Mouse (Mus musculus): ENCODE data around the gene Fgfr2. TPM values are rescaled to one million over a fixed set of nuclear protein-coding genes. Genes with fewer than 3 reads are reported as not detected.

Fgfr2 gene
- polyA plus RNA-seq, 1 experiment: 0.17 TPM

DNA sequence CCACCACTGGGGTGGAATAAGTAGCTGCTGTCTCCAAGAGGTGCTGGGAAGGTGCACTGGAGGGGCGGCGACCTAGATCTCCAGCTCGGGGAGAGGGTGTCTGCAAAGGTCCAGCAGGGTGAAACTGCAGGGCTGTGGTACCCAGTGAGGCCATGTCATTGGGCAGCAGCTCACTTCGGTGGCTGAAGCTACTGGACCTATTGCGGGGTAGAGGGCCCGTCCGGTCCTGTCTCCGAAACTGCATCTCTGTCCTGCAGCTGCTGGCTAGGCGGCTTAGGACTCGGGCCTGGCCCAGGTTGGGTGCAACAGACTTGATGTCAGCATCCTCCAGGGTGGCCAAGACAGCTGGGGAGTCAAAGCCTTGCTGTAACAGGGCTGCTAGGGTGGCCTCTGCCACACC, 109.2 kb downstream of the Fgfr2 start:
- Histone ChIP-seq H3K4me2 (ENCODE audit: low read depth) (no peak overlapping the region), H3K4me3 (no peak overlapping the region), H3K36me3 (ENCODE audit: control insufficient read depth, insufficient read depth) (no peaks in the 10 kb centered on the region), H3ac (ENCODE audit: control insufficient read depth, insufficient read length) (no peak overlapping the region), H3K27me3 (ENCODE audit: control insufficient read depth, insufficient read depth, insufficient read length) (no peaks in the 10 kb centered on the region), H3K79me2 (ENCODE audit: control insufficient read depth, insufficient read depth) (peaks cover 25% of the 10 kb centered on the region)
- TF ChIP-seq MYOD1 (IDR thresholded peaks at IDR 0.05; ENCODE audit: control insufficient read depth in 1 of 3, insufficient read length in 2 of 3, low read depth in 2 of 3) (no peak), POLR2AphosphoS2 (IDR thresholded peaks at IDR 0.05; ENCODE audit: insufficient read length, low read depth) (no peak), E2F4 (IDR thresholded peaks at IDR 0.05; ENCODE audit: insufficient read depth) (no peak), USF1 (IDR thresholded peaks at IDR 0.05; ENCODE audit: low read depth) (no peak), TCF12 (IDR thresholded peaks at IDR 0.05; ENCODE audit: insufficient read depth, poor library complexity, severe bottlenecking) (no peak), MAX (IDR thresholded peaks at IDR 0.05; ENCODE audit: low read depth) (no peak), CEBPB (IDR thresholded peaks at IDR 0.05; ENCODE audit: insufficient read depth, poor library complexity, severe bottlenecking) (no peak), TCF3 (IDR thresholded peaks at IDR 0.05; ENCODE audit: insufficient read length, low read depth) (no peak)

DNA sequence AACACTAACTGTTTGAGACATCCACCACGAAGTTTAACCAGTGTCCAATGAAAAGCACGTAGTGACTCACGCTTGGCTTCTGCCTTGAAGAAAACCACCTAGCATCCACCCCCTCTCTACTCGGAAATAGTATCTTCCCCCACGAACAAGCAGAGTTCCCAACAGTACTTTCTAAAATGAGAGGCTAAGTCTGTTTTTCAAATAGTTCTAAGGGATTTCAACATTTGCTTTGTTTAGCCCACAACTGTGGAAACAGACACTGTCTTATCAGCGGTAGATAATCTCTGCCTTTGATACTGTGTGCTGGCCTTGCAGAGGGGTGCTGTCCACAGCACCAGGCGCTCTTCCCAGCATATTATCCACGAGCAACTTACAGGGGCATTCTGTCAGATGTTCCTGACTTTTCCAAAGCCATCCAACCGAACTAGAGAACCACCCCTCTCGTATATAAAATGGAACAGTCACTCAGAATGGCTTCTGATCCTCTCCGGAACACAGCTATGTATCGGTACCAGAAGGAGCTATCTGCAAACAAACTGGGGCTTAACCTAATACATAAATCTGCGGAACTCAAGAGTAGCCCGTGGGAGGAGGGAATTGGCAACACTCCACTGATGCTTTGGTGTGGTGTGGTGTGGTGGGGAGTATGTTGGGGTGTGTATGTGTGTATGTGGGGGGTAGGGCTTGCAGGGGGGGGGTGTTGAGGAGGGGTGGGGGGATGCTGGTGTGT, 110.3 kb downstream of the Fgfr2 start:
- TF ChIP-seq TCF12 (IDR thresholded peaks at IDR 0.05; ENCODE audit: insufficient read depth, poor library complexity, severe bottlenecking) (no peak), REST (IDR thresholded peaks at IDR 0.05; ENCODE audit: insufficient read depth, insufficient read length) (peak; percentile 14)
- no peak overlapping the region for H3K4me3 ChIP-seq
- H3K79me2 ChIP-seq (ENCODE audit: control insufficient read depth, insufficient read depth): peaks cover 23% of the 10 kb centered on the region
- no peaks in the 10 kb centered on the region for H3K27me3 ChIP-seq (ENCODE audit: control insufficient read depth, insufficient read depth, insufficient read length)
- H3ac ChIP-seq (ENCODE audit: control insufficient read depth, insufficient read length): no peak overlapping the region
- peak overlapping the region; percentile 58 for H3K4me2 ChIP-seq (ENCODE audit: low read depth)
- H3K36me3 ChIP-seq (ENCODE audit: control insufficient read depth, insufficient read depth): no peaks in the 10 kb centered on the region

DNA sequence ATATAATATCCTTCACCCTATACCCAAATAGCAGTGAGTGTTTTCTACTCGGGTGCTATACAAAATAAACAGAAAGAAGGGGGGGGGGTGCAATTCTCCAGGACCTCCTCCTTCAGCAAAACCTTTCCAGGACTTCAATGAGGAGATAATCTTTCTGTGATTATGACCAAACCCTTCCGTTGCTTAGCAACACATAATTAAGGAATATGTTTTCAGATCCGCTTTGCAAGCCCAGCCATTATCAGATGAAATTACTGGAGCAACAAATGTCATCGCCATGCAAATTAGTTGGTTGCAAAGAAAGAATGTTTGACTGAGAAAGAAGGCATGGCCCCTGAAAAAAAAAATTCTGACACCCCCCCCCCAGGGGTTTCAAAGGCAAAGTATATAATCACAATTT, 111.5 kb downstream of the Fgfr2 start:
- no peak overlapping the region for H3K4me3 ChIP-seq
- H3K27me3 ChIP-seq (ENCODE audit: control insufficient read depth, insufficient read depth, insufficient read length): no peaks in the 10 kb centered on the region
- TF ChIP-seq REST (IDR thresholded peaks at IDR 0.05; ENCODE audit: insufficient read depth, insufficient read length) (no peak), MAX (IDR thresholded peaks at IDR 0.05; ENCODE audit: low read depth) (no peak), E2F4 (IDR thresholded peaks at IDR 0.05; ENCODE audit: insufficient read depth) (no peak)
- peak overlapping the region; percentile 30 for H3K4me2 ChIP-seq (ENCODE audit: low read depth)
- H3K79me2 ChIP-seq (ENCODE audit: control insufficient read depth, insufficient read depth): peaks cover 25% of the 10 kb centered on the region
- no peaks in the 10 kb centered on the region for H3K36me3 ChIP-seq (ENCODE audit: control insufficient read depth, insufficient read depth)
- H3ac ChIP-seq (ENCODE audit: control insufficient read depth, insufficient read length): no peak overlapping the region

DNA sequence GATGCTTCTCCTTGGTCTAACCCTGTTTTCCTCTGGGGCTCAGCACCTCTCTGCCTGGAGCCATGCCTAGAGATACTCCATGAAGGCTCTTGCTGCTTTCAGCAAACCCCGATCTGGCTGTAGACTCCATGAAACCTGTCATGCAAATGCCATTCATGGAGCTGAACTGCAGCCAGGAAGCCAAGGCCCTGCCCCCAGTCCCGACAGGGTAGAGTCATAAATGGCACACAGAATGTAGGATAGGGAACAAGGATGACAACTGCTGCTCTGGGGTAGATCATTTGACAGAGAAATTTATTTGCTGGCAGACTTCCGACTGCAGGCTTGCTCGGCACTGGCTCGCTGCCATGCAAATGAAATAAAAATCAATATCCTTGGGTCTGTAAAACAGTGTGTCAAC, 112.0 kb downstream of the Fgfr2 start:
- peak overlapping the region; percentile 30 for H3K4me2 ChIP-seq (ENCODE audit: low read depth)
- H3K4me3 ChIP-seq: no peak overlapping the region
- no peaks in the 10 kb centered on the region for H3K36me3 ChIP-seq (ENCODE audit: control insufficient read depth, insufficient read depth)
- TF ChIP-seq USF1 (IDR thresholded peaks at IDR 0.05; ENCODE audit: low read depth) (no peak), E2F4 (IDR thresholded peaks at IDR 0.05; ENCODE audit: insufficient read depth) (no peak), SRF (IDR thresholded peaks at IDR 0.05; ENCODE audit: control insufficient read depth, insufficient read length, low read depth) (no peak), MAX (IDR thresholded peaks at IDR 0.05; ENCODE audit: low read depth) (no peak), POLR2A (IDR thresholded peaks at IDR 0.05; ENCODE audit: insufficient read length, low read depth) (no peak), TCF3 (IDR thresholded peaks at IDR 0.05; ENCODE audit: insufficient read length, low read depth) (no peak), POLR2AphosphoS2 (IDR thresholded peaks at IDR 0.05; ENCODE audit: insufficient read length, low read depth) (no peak), MYOD1 (IDR thresholded peaks at IDR 0.05; ENCODE audit: control insufficient read depth in 1 of 3, insufficient read length in 2 of 3, low read depth in 2 of 3) (no peak), REST (IDR thresholded peaks at IDR 0.05; ENCODE audit: insufficient read depth, insufficient read length) (no peak), MYOG (IDR thresholded peaks at IDR 0.05; ENCODE audit: control insufficient read depth in 1 of 3, insufficient read depth in 1 of 3, insufficient read length in 2 of 3, low read depth in 2 of 3) (no peak), TCF12 (IDR thresholded peaks at IDR 0.05; ENCODE audit: insufficient read depth, poor library complexity, severe bottlenecking) (no peak), CEBPB (IDR thresholded peaks at IDR 0.05; ENCODE audit: insufficient read depth, poor library complexity, severe bottlenecking) (no peak)
- peaks cover 25% of the 10 kb centered on the region for H3K79me2 ChIP-seq (ENCODE audit: control insufficient read depth, insufficient read depth)
- H3K27me3 ChIP-seq (ENCODE audit: control insufficient read depth, insufficient read depth, insufficient read length): no peaks in the 10 kb centered on the region
- H3ac ChIP-seq (ENCODE audit: control insufficient read depth, insufficient read length): no peak overlapping the region

DNA sequence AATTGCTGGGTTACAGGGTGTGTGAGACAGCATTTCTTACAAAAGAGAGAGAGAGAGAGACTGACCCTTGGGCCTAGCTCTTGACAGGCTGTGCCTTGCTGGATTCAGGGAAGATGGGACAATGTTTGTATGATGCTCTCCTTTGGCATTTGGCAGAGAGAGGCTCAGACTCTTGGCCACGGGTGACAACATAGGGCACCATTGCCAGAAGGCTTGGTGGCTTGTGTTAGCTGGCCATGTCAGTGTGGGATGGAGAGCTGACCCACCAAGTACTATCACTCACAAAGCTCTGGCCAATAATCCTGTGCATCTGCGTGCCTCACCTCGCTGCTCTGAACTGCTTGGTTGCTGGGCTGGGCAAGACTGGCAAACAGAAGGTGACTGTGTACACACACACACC, 112.7 kb downstream of the Fgfr2 start:
- H3ac ChIP-seq (ENCODE audit: control insufficient read depth, insufficient read length): no peak overlapping the region
- no peaks in the 10 kb centered on the region for H3K36me3 ChIP-seq (ENCODE audit: control insufficient read depth, insufficient read depth)
- no peak overlapping the region for H3K4me2 ChIP-seq (ENCODE audit: low read depth)
- TF ChIP-seq TCF12 (IDR thresholded peaks at IDR 0.05; ENCODE audit: insufficient read depth, poor library complexity, severe bottlenecking) (no peak), POLR2A (IDR thresholded peaks at IDR 0.05; ENCODE audit: insufficient read length, low read depth) (no peak), MYOG (IDR thresholded peaks at IDR 0.05; ENCODE audit: control insufficient read depth in 1 of 3, insufficient read depth in 1 of 3, insufficient read length in 2 of 3, low read depth in 2 of 3) (no peak), MAX (IDR thresholded peaks at IDR 0.05; ENCODE audit: low read depth) (no peak), SRF (IDR thresholded peaks at IDR 0.05; ENCODE audit: control insufficient read depth, insufficient read length, low read depth) (no peak), REST (IDR thresholded peaks at IDR 0.05; ENCODE audit: insufficient read depth, insufficient read length) (no peak), USF1 (IDR thresholded peaks at IDR 0.05; ENCODE audit: low read depth) (no peak), MYOD1 (IDR thresholded peaks at IDR 0.05; ENCODE audit: control insufficient read depth in 1 of 3, insufficient read length in 2 of 3, low read depth in 2 of 3) (no peak), POLR2AphosphoS2 (IDR thresholded peaks at IDR 0.05; ENCODE audit: insufficient read length, low read depth) (no peak), CEBPB (IDR thresholded peaks at IDR 0.05; ENCODE audit: insufficient read depth, poor library complexity, severe bottlenecking) (no peak), TCF3 (IDR thresholded peaks at IDR 0.05; ENCODE audit: insufficient read length, low read depth) (no peak)
- H3K4me3 ChIP-seq: no peak overlapping the region
- no peaks in the 10 kb centered on the region for H3K27me3 ChIP-seq (ENCODE audit: control insufficient read depth, insufficient read depth, insufficient read length)
- peaks cover 25% of the 10 kb centered on the region for H3K79me2 ChIP-seq (ENCODE audit: control insufficient read depth, insufficient read depth)
